Mouse (Mus musculus) liver, adult (tissue): ENCODE results near the gene Prss58.

Source experiments
- GATA4 ChIP-seq: IDR thresholded peaks from 2 replicates; pipeline ENCODE4 v1.6.1; 2014; ENCODE audit warnings: mild to moderate bottlenecking, low read length; ENCODE audit not compliant: insufficient replicate concordance

The Prss58 gene

DNA sequence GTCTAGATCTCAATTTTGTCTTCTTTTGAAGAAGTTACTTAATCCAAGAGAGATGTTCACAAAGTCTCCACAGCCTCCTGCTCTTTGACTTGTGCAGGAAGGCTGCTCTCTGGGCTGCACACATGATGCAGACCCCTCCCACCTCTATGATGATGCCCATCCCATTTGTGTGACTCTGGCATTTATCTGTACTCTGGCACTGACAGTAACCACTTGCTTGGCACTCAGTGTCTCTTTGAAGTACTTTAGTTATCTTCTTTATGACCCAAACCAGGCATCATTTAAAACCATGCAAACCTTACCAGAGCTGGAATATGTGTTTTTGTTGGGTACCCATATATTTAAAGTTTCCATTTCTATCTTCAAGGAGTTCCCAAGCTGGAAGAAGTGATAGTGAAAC is at the start of gene Prss58:
TSS of gene Prss58 (minus strand) at position 101 of the 400 bp plus-strand sequence.
- no peak for TF ChIP-seq GATA4

DNA sequence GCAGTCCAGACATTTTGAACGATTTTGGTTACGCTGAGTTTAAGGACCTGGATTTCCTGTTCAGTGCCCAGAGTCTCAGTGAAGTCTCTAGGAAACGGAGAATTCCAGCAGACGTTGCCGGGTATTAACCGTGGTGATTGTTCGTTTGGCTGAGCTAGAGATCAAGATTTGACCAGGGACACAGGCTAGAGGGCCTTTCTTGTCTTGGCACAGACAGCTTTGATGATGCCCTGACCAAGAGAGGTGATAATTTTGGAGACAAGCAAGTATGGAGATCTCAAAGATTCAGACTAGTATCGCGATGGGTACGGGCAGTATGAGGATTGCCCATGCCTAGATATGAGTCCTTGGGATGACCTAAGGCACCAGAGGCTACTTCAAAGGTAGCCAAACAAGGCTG is 40.3 kb upstream of the Prss58 start, which contains the start of gene 1700074P13Rik:
TSS of gene 1700074P13Rik (minus strand) at position 101 of the 400 bp plus-strand sequence.
- TF ChIP-seq GATA4: no peak

DNA sequence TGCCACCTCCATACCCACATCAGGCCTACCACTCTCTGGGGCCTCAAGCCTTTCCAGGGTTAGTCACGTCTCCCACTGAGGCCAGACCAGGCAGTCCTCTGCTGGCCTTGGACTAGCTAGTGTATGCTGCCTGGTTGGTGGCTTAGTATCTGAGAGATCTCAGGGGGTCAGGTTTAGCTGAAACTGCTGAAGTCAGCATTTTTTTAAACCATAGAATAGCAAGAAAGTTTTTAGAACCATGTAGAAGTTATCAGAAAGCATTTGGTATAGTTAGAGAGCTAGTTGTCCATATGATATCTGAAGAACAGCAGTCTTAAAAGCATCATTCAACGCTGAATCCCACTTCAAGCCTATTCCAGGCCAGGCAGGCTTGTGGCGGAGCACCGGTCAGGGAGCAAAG is 19.8 kb upstream of the Prss58 start:
- no peak for TF ChIP-seq GATA4

DNA sequence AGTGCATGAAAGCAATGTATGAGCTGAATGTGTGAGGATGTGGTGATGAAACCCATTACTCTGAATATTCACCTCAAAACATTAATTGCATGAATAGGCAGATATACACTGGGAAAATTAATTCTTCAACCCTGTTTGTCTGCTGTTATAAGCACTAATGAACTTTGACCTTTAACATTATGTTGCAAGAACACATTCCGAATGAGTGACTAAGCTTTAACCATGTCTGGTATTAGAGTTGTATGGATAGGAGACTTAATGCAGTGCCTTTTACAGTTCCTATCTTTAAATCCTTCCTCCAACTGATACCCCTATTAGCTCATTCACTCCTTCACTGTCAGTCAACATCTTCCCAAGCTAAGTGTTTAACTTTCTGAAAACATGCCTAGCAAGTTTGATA is 5.5 kb downstream of the Prss58 start:
- TF ChIP-seq GATA4: no peak

DNA sequence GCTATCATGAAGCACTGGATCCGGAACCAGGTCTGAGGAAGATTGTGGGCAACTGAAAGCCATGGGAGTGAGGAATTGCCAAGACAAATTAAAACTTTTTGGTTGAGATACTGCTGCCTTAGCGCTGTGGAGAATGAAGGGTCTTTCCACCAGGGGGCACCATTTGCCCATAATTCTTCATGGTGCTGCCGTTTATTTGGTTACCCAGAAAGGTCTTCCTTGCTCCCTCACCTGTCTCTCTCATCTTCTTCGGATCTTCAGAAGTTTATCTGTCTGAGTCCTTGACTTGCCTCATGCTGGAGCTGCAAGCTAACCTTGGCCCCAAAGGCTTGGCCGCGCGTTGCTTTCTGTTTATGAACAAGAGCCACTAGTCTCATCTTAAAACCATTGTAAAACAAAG is 6.6 kb downstream of the Prss58 start:
- no peak for TF ChIP-seq GATA4

- TF ChIP-seq GATA4: no peak
Measured at GRCm38 (mm10) chr6:40891754-40892153, 8.4 kb downstream of the Prss58 start.

DNA sequence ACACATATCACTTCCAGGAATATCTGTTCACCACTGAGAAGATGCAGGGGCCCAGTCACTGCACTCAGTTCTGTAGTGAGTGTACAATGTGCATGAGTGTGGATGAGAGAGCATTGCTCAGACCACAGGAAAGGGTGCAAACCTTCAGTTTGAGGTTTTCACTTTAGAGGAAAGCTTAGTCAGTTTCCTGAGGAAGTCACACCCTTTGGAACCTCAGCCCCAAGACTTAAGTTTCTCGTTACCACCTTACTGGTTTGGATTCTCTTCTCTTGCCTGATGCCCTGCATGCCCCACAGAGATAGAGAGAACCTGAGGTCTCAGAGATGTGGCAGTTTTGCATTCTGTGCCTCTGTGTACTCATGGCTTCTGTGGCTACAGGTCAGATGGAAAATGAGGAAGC is 9.2 kb downstream of the Prss58 start:
- TF ChIP-seq GATA4: no peak

DNA sequence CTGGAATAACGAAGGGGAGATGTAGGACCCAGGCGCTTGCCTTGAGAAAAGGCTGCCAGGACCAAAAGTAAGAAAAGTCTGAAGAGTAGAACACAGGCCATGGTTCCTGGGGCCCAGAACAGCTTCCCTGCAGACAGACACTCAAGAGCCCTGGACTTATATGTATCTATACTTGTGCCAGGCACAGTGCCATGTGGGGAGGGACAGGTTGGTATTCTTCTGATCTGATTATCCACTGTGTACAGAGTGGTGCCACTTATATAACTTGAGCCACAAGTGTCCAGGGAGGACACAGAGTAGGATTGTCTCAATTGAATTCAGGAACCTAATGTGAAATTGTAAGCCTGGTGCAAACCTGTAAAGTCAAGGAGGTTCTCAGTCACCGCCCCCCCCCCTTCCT is 12.8 kb downstream of the Prss58 start, which contains the start of gene Moxd2:
TSS of gene Moxd2 (minus strand) at position 101 of the 400 bp plus-strand sequence.
- TF ChIP-seq GATA4: no peak

DNA sequence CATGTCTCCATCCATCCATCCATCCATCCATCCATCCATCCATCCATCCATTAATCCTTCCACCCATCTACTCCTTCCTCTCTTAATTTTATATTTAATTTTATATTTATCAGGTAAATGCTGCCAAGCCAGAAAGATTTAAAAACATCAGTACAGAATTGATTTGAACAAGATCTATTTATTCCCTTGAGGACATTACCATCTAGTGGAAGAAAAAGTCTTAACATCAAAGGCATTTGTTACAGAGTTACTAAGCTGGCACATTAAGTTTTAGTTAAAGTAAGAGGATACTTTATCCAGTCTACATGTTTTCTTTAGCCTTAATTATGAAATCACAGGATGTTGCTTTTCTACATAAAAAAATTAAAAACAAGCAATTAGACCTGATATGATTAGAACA is 54.9 kb downstream of the Prss58 start:
- no peak for TF ChIP-seq GATA4
